ENCODE assay signal across 7 mouse cellular contexts in the genomic region with DNA sequence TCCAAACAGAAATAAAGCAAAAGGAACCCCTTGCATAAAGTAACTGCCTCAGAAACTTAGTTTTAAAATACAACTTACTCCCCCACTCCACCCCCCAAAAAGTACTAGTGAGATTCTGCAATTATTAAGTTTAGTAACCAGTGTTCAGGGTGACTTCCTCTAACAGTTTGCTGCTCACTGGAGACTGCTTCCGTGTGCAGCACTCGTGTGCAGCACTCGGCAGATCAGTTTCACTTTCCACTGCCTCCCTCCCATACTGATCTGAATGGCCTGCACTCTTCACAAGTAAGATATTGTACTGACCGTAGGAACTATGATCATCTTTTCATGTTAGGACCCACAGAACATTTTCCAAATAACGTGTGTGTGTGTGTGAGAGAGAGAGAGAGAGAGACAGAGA. TPM values are rescaled to one million over a fixed set of nuclear protein-coding genes. Genes with fewer than 3 reads are reported as not detected.
DNase-seq lines count a peak whose midpoint lies in the region; ATAC-seq and TF ChIP-seq lines count a peak whose summit lies in the region.

No protein-coding gene starts in this region.

- no peak for ATAC-seq in liver, postnatal 0 days

- H3K4me3 ChIP-seq in liver, postnatal 0 days (ENCODE audit: low read depth, low read length), result peak overlapping the region; percentile 34
- no peak overlapping the region for H3K4me3 ChIP-seq in limb, embryonic 10.5 days

- peak overlapping the region; percentile 53 for H3K9ac ChIP-seq in liver, postnatal 0 days (replicated peaks)

- H3K4me1 ChIP-seq in liver, postnatal 0 days (ENCODE audit: insufficient read depth), result peaks cover 30% of the 10 kb centered on the region
- H3K4me1 ChIP-seq in limb, embryonic 10.5 days, result peaks cover 9% of the 10 kb centered on the region

- peak overlapping the region; percentile 76 for H3K27ac ChIP-seq in liver, postnatal 0 days (ENCODE audit: low read depth)
- no peak overlapping the region for H3K27ac ChIP-seq in limb, embryonic 10.5 days

- peak; percentile 42 to 54 for DNase-seq in kidney, postnatal 36 days
- no peak for DNase-seq in kidney, adult 18-20 months
- peak; percentile 27 to 58 for DNase-seq in adrenal gland, postnatal 36 days
- no peak for DNase-seq in liver, postnatal 0 days
- peak; percentile 65 for DNase-seq in thymus, postnatal 0 days (ENCODE audit: low spot score)
- DNase-seq in limb, embryonic 10.5 days (ENCODE audit: low spot score), result no peak
- no peak for DNase-seq in cerebellum, adult 11 months

- H3K9me3 ChIP-seq in liver, postnatal 0 days (ENCODE audit: low read length), result no peaks in the 10 kb centered on the region
- H3K9me3 ChIP-seq in limb, embryonic 10.5 days (replicated peaks), result no peaks in the 10 kb centered on the region

- no peak for TF ChIP-seq EP300 in liver, postnatal 0 days (IDR thresholded peaks at IDR 0.05; ENCODE audit: low read depth)

- H3K36me3 ChIP-seq in liver, postnatal 0 days (replicated peaks; ENCODE audit: insufficient read depth, low read length), result peaks cover 35% of the 10 kb centered on the region
- H3K36me3 ChIP-seq in limb, embryonic 10.5 days, result peaks cover 70% of the 10 kb centered on the region

- 16% methylated on average over 5 of the region's 5 CpGs for WGBS in liver, postnatal 0 days (ENCODE audit: insufficient replicate concordance)
- 91% methylated on average over 5 of the region's 5 CpGs for WGBS in limb, embryonic 10.5 days

- no peak for TF ChIP-seq CTCF in liver, postnatal 0 days (IDR thresholded peaks at IDR 0.05; ENCODE audit: low read depth)

- H3K4me2 ChIP-seq in liver, postnatal 0 days (ENCODE audit: low read depth, low read length), result peak overlapping the region; percentile 71

- H3K27me3 ChIP-seq in liver, postnatal 0 days (ENCODE audit: insufficient read depth, low read length), result no peaks in the 10 kb centered on the region
- H3K27me3 ChIP-seq in limb, embryonic 10.5 days (ENCODE audit: low read depth, poor library complexity, severe bottlenecking), result no peaks in the 10 kb centered on the region

RNA-seq across cellular contexts. Expression of a gene that starts 4.3 kb away (rescaled TPM):
- total RNA-seq in adrenal gland, postnatal 36 days (2021), result 10 to 100 TPM; 63.4 to 73.8 TPM
- polyA plus RNA-seq in liver, postnatal 0 days (2015; fragmentation: Nextera tagmentation; extraction: Ambion mirVana), result 6.3 and 7.1 TPM in 2 replicates
- 18.7 and 20.9 TPM in 2 replicates for polyA plus RNA-seq in thymus, postnatal 0 days (2015; fragmentation: Nextera tagmentation; extraction: Ambion mirVana)
- 11.5 and 12.9 TPM in 2 replicates for polyA plus RNA-seq in limb, embryonic 10.5 days (2016; fragmentation: Nextera tagmentation; extraction: Ambion mirVana)

Comparison
In these comparisons a context has a peak if more than half of its experiments do, and no peak if none do; other contexts are left out.
1. DNase-seq: peak in kidney, postnatal 36 days (2 of 2), adrenal gland, postnatal 36 days (2 of 2) and thymus, postnatal 0 days (single experiment); none in kidney, adult 18-20 months (single experiment), liver, postnatal 0 days (single experiment), limb, embryonic 10.5 days (single experiment) and cerebellum, adult 11 months (single experiment).